Mouse (Mus musculus): Measurements from ENCODE around the gene Ulk4. TPM values are rescaled to one million over a fixed set of nuclear protein-coding genes. Genes with fewer than 3 reads are reported as not detected.

Ulk4 gene
- polyA plus RNA-seq, 1 experiment from 2014 or later = 161 TPM

DNA sequence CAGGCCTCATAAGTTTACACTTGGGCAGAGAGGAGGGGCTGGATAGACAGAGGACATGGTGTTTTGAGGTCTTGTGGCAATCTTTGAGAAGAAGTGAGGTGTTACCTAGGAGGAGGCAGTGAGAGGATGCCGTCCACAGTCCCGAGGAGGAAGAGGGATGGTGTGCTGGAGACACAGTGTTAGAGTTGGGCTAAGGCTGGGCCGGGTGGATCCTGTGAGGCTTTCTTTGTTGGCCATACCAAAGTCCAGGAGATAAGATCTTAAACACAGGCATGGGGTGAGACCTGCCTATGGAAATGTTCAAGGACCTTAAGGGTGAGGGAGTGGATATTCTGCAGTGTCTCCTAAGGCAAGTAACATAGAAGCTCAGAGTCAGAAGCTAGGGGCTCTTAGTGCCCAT is 325.1 kb downstream of the Ulk4 start:
- no peaks in the 10 kb centered on the region for H3K27me3 ChIP-seq (ENCODE audit: control insufficient read depth, insufficient read depth, low read length)
- no peak overlapping the region for H3K9ac ChIP-seq (ENCODE audit: low read depth, low read length)
- no peak overlapping the region for H3K4me3 ChIP-seq (ENCODE audit: low read depth, low read length)
- H3K36me3 ChIP-seq (ENCODE audit: control insufficient read depth, insufficient read depth, low read length) = peaks cover 29% of the 10 kb centered on the region
- H3K4me1 ChIP-seq (replicated peaks; ENCODE audit: control insufficient read depth, insufficient read depth, low read length) = no peaks in the 10 kb centered on the region
- H3K4me2 ChIP-seq (replicated peaks; ENCODE audit: low read depth, low read length) = no peak overlapping the region
- ATAC-seq (ENCODE audit: low FRiP score) (no peak), DNase-seq (ENCODE audit: low spot score) (no peak)
- no peaks in the 10 kb centered on the region for H3K9me3 ChIP-seq (ENCODE audit: control insufficient read depth, low read length)
- 84% methylated on average over 3 of the region's 3 CpGs for WGBS
- no peak overlapping the region for H3K27ac ChIP-seq (ENCODE audit: low read depth, low read length)

DNA sequence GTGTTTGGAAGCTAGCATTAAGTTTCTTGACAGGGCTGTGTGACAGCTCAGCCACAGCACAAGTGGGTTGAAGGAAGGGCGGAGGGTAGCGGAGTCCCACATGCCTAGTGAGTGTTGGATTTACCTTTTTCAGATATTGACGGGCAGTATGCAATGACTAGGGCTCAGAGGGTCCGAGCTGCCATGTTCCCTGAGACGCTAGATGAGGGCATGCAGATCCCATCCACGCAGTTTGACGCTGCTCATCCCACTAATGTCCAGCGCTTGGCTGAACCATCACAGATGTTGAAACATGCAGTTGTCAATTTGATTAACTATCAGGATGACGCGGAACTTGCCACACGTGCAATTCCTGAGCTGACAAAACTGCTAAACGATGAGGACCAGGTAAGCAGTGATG is 326.2 kb downstream of the Ulk4 start:
- WGBS = 96% methylated on average over 12 of the region's 12 CpGs
- no peak for ATAC-seq (ENCODE audit: low FRiP score)
- Histone ChIP-seq H3K27me3 (ENCODE audit: control insufficient read depth, insufficient read depth, low read length) (no peaks in the 10 kb centered on the region), H3K4me1 (replicated peaks; ENCODE audit: control insufficient read depth, insufficient read depth, low read length) (no peaks in the 10 kb centered on the region), H3K27ac (ENCODE audit: low read depth, low read length) (no peak overlapping the region), H3K36me3 (ENCODE audit: control insufficient read depth, insufficient read depth, low read length) (peaks cover 25% of the 10 kb centered on the region), H3K4me3 (ENCODE audit: low read depth, low read length) (no peak overlapping the region), H3K9me3 (ENCODE audit: control insufficient read depth, low read length) (no peaks in the 10 kb centered on the region), H3K9ac (ENCODE audit: low read depth, low read length) (no peak overlapping the region), H3K4me2 (replicated peaks; ENCODE audit: low read depth, low read length) (no peak overlapping the region)
- DNase-seq (ENCODE audit: low spot score) = no peak

GRCm38 (mm10) chr9:120948832-120949231 is 328.2 kb downstream of the Ulk4 start:
- Histone ChIP-seq H3K4me2 (replicated peaks; ENCODE audit: low read depth, low read length) (no peak overlapping the region), H3K27ac (ENCODE audit: low read depth, low read length) (no peak overlapping the region), H3K4me1 (replicated peaks; ENCODE audit: control insufficient read depth, insufficient read depth, low read length) (no peaks in the 10 kb centered on the region), H3K9me3 (ENCODE audit: control insufficient read depth, low read length) (no peaks in the 10 kb centered on the region), H3K9ac (ENCODE audit: low read depth, low read length) (no peak overlapping the region), H3K27me3 (ENCODE audit: control insufficient read depth, insufficient read depth, low read length) (no peaks in the 10 kb centered on the region), H3K4me3 (ENCODE audit: low read depth, low read length) (no peak overlapping the region), H3K36me3 (ENCODE audit: control insufficient read depth, insufficient read depth, low read length) (peaks cover 10% of the 10 kb centered on the region)
- WGBS = 96% methylated on average over 1 of the region's 1 CpGs
- ATAC-seq (ENCODE audit: low FRiP score) = no peak
- no peak for DNase-seq (ENCODE audit: low spot score)

GRCm38 (mm10) chr9:120946131-120946530 is 330.9 kb downstream of the Ulk4 start:
- Histone ChIP-seq H3K4me3 (ENCODE audit: low read depth, low read length) (no peak overlapping the region), H3K36me3 (ENCODE audit: control insufficient read depth, insufficient read depth, low read length) (peaks cover 7% of the 10 kb centered on the region), H3K27ac (ENCODE audit: low read depth, low read length) (no peak overlapping the region), H3K4me1 (replicated peaks; ENCODE audit: control insufficient read depth, insufficient read depth, low read length) (no peaks in the 10 kb centered on the region; the same call in 1 of the 2 replicates), H3K9ac (ENCODE audit: low read depth, low read length) (no peak overlapping the region), H3K27me3 (ENCODE audit: control insufficient read depth, insufficient read depth, low read length) (no peaks in the 10 kb centered on the region), H3K4me2 (replicated peaks; ENCODE audit: low read depth, low read length) (no peak overlapping the region), H3K9me3 (ENCODE audit: control insufficient read depth, low read length) (no peaks in the 10 kb centered on the region)
- no peak for ATAC-seq (ENCODE audit: low FRiP score)
- WGBS = 88% methylated on average over 8 of the region's 8 CpGs
- DNase-seq (ENCODE audit: low spot score) = no peak

GRCm38 (mm10) chr9:120944211-120944610 is 332.8 kb downstream of the Ulk4 start:
- Histone ChIP-seq H3K27ac (ENCODE audit: low read depth, low read length) (no peak overlapping the region), H3K9ac (ENCODE audit: low read depth, low read length) (no peak overlapping the region), H3K9me3 (ENCODE audit: control insufficient read depth, low read length) (no peaks in the 10 kb centered on the region), H3K4me1 (replicated peaks; ENCODE audit: control insufficient read depth, insufficient read depth, low read length) (no peaks in the 10 kb centered on the region; the same call in 1 of the 2 replicates), H3K27me3 (ENCODE audit: control insufficient read depth, insufficient read depth, low read length) (no peaks in the 10 kb centered on the region), H3K4me3 (ENCODE audit: low read depth, low read length) (no peak overlapping the region), H3K36me3 (ENCODE audit: control insufficient read depth, insufficient read depth, low read length) (no peaks in the 10 kb centered on the region), H3K4me2 (replicated peaks; ENCODE audit: low read depth, low read length) (no peak overlapping the region)
- DNase-seq (ENCODE audit: low spot score) (no peak), ATAC-seq (ENCODE audit: low FRiP score) (no peak)
- WGBS = 83% methylated on average over 3 of the region's 3 CpGs

GRCm38 (mm10) chr9:120943757-120944156 is 333.2 kb downstream of the Ulk4 start:
- DNase-seq (ENCODE audit: low spot score) (no peak), ATAC-seq (ENCODE audit: low FRiP score) (no peak)
- Histone ChIP-seq H3K9ac (ENCODE audit: low read depth, low read length) (no peak overlapping the region), H3K9me3 (ENCODE audit: control insufficient read depth, low read length) (no peaks in the 10 kb centered on the region), H3K4me2 (replicated peaks; ENCODE audit: low read depth, low read length) (no peak overlapping the region), H3K36me3 (ENCODE audit: control insufficient read depth, insufficient read depth, low read length) (no peaks in the 10 kb centered on the region), H3K27me3 (ENCODE audit: control insufficient read depth, insufficient read depth, low read length) (no peaks in the 10 kb centered on the region), H3K4me1 (replicated peaks; ENCODE audit: control insufficient read depth, insufficient read depth, low read length) (no peaks in the 10 kb centered on the region; the same call in 1 of the 2 replicates), H3K4me3 (ENCODE audit: low read depth, low read length) (no peak overlapping the region), H3K27ac (ENCODE audit: low read depth, low read length) (no peak overlapping the region)
- WGBS = 89% methylated on average over 1 of the region's 1 CpGs

DNA sequence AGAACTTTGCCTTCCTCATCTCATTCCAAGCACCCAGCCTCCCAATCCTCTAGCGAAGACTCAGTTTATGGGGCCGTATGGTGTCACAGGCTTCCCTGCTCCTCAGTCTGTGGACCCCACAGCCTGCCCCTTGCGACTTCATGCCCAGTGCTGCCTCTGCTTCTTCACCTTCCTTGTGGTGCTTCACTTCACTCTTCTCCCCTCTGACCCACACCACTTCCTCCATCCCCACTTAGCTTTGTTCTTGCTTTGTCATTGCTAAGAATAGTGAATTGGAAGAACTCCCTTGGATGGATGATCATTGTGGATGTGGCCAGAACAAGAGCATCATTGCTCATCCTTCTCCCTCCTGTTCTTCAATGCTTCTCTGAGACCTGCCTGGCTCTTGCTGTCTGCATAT is 336.1 kb downstream of the Ulk4 start:
- 93% methylated on average over 3 of the region's 3 CpGs for WGBS
- Histone ChIP-seq H3K4me3 (ENCODE audit: low read depth, low read length) (no peak overlapping the region), H3K36me3 (ENCODE audit: control insufficient read depth, insufficient read depth, low read length) (no peaks in the 10 kb centered on the region), H3K9ac (ENCODE audit: low read depth, low read length) (no peak overlapping the region), H3K27me3 (ENCODE audit: control insufficient read depth, insufficient read depth, low read length) (no peaks in the 10 kb centered on the region), H3K9me3 (ENCODE audit: control insufficient read depth, low read length) (no peaks in the 10 kb centered on the region), H3K4me2 (replicated peaks; ENCODE audit: low read depth, low read length) (no peak overlapping the region), H3K27ac (ENCODE audit: low read depth, low read length) (no peak overlapping the region), H3K4me1 (replicated peaks; ENCODE audit: control insufficient read depth, insufficient read depth, low read length) (no peaks in the 10 kb centered on the region; the same call in 1 of the 2 replicates)
- no peak for DNase-seq (ENCODE audit: low spot score)
- no peak for ATAC-seq (ENCODE audit: low FRiP score)

DNA sequence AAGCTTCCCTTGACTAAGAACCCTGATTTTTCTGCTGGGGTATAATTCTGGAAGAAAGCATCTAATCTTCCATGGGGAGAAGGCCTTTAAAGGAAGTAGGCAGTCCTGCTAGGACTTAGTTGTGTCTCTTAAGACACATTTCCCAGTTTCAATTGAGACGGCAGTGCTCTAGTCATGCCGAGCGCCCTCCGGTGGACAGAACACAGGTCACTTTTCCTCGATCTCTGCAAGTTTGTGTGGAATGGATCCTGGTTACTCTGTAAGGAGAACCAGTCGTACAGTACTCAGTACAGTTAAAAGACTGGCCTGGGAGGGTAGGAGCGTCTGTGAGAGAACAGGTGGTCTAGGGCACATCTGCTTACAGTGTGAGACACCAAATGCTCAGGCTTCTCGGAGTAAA is 340.6 kb downstream of the Ulk4 start:
- no peak overlapping the region for H3K9ac ChIP-seq (ENCODE audit: low read depth, low read length)
- no peaks in the 10 kb centered on the region for H3K36me3 ChIP-seq (ENCODE audit: control insufficient read depth, insufficient read depth, low read length)
- peak overlapping the region; percentile 74 for H3K4me2 ChIP-seq (replicated peaks; ENCODE audit: low read depth, low read length)
- 30% methylated on average over 8 of the region's 8 CpGs for WGBS
- H3K4me3 ChIP-seq (ENCODE audit: low read depth, low read length) = peak overlapping the region; percentile 86
- H3K4me1 ChIP-seq (replicated peaks; ENCODE audit: control insufficient read depth, insufficient read depth, low read length) = peaks cover 5% of the 10 kb centered on the region; the same call in 1 of the 2 replicates
- no peaks in the 10 kb centered on the region for H3K27me3 ChIP-seq (ENCODE audit: control insufficient read depth, insufficient read depth, low read length)
- no peak overlapping the region for H3K27ac ChIP-seq (ENCODE audit: low read depth, low read length)
- no peak for ATAC-seq (ENCODE audit: low FRiP score)
- peak; percentile 85 for DNase-seq (ENCODE audit: low spot score)
- no peaks in the 10 kb centered on the region for H3K9me3 ChIP-seq (ENCODE audit: control insufficient read depth, low read length)

DNA sequence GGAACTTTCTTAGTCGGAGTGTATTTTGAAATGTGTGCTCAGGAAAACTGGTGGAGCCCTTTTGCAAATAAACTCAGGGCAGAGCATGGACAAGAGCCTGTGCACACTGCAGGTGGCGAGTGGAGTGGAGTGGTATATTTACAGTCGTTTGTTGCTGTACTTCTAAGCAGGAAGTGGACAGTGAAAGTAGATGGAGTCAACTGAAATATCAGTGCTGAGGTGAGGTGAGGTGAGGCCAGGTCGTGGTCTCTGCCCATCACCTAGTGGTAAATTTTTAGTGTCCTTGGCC is 341.4 kb downstream of the Ulk4 start:
- DNase-seq (ENCODE audit: low spot score) (no peak), ATAC-seq (ENCODE audit: low FRiP score) (no peak)
- H3K9me3 ChIP-seq (ENCODE audit: control insufficient read depth, low read length) = no peaks in the 10 kb centered on the region
- H3K27me3 ChIP-seq (ENCODE audit: control insufficient read depth, insufficient read depth, low read length) = no peaks in the 10 kb centered on the region
- H3K4me2 ChIP-seq (replicated peaks; ENCODE audit: low read depth, low read length) = peak overlapping the region; percentile 74
- 28% methylated on average over 4 of the region's 4 CpGs for WGBS
- H3K4me3 ChIP-seq (ENCODE audit: low read depth, low read length) = peak overlapping the region; percentile 86
- no peaks in the 10 kb centered on the region for H3K36me3 ChIP-seq (ENCODE audit: control insufficient read depth, insufficient read depth, low read length)
- peak overlapping the region; percentile 86; the same call in 1 of the 2 replicates for H3K9ac ChIP-seq (ENCODE audit: low read depth, low read length)
- H3K27ac ChIP-seq (ENCODE audit: low read depth, low read length) = no peak overlapping the region
- peaks cover 5% of the 10 kb centered on the region; the same call in 1 of the 2 replicates for H3K4me1 ChIP-seq (replicated peaks; ENCODE audit: control insufficient read depth, insufficient read depth, low read length)
